Mouse (Mus musculus) MEL (cell line): ENCODE measurements around the gene Corin. TPM values are rescaled to one million over a fixed set of nuclear protein-coding genes. Genes with fewer than 3 reads are reported as not detected.

Experiments
- DNase-seq: peaks from one replicate; pipeline ENCODE4 v3.0.0; 2011; ENCODE audit warnings: low read depth, low spot score
- H3K27ac ChIP-seq: 2 replicates; pipeline ENCODE4 v1.5.1; 2012; ENCODE audit warnings: low read depth, mild to moderate bottlenecking, control low read depth, low read length, moderate library complexity; ENCODE audit not compliant: control insufficient read depth
- H3K27me3 ChIP-seq, 2 experiments: fragments of 150-350 bp in 1 of 2; sonication (generic) in 1 of 2; 2 replicates each; pipeline ENCODE4 v1.6.1; 2012; ENCODE audit warnings: low read length in 2 of 2, mild to moderate bottlenecking in 2 of 2, improper control_type of control experiment in 1 of 2, moderate library complexity in 1 of 2; ENCODE audit not compliant: insufficient read depth in 2 of 2, control insufficient read depth in 1 of 2
- H3K36me3 ChIP-seq, 2 experiments: 2 replicates each; pipeline ENCODE4 v1.6.1; 2012 to 2014; ENCODE audit warnings: low read length in 2 of 2, improper control_type of control experiment in 1 of 2, inconsistent platforms in 1 of 2, mild to moderate bottlenecking in 1 of 2; ENCODE audit not compliant: insufficient read depth in 2 of 2, control insufficient read depth in 1 of 2
- H3K4me1 ChIP-seq, 2 experiments: fragments of 150-350 bp in 1 of 2; sonication (generic) in 1 of 2; 2 replicates each; pipeline ENCODE4 v1.6.1; 2012; ENCODE audit warnings: low read length in 2 of 2, improper control_type of control experiment in 1 of 2, mild to moderate bottlenecking in 1 of 2; ENCODE audit not compliant: insufficient read depth in 2 of 2, control insufficient read depth in 1 of 2
- H3K4me3 ChIP-seq, 2 experiments: fragments of 150-350 bp in 1 of 2; sonication (generic) in 1 of 2; 2 replicates each; pipeline ENCODE4 v1.5.1; 2012; ENCODE audit warnings: low read depth in 2 of 2, low read length in 2 of 2, mild to moderate bottlenecking in 2 of 2, moderate library complexity in 2 of 2, control low read depth in 1 of 2, improper control_type of control experiment in 1 of 2; ENCODE audit not compliant: control insufficient read depth in 1 of 2, insufficient read depth in 1 of 2
- H3K79me2 ChIP-seq: 2 replicates; pipeline ENCODE4 v1.6.1; 2012; ENCODE audit warnings: mild to moderate bottlenecking, low read length, moderate library complexity; ENCODE audit not compliant: control insufficient read depth, poor library complexity, insufficient read depth
- H3K9ac ChIP-seq: 2 replicates; pipeline ENCODE4 v1.6.1; 2012; ENCODE audit warnings: low read depth, mild to moderate bottlenecking, control low read depth, low read length, moderate library complexity; ENCODE audit not compliant: control insufficient read depth, poor library complexity, severe bottlenecking
- H3K9me3 ChIP-seq: fragments of 150-350 bp; sonication (generic); replicated peaks from 2 replicates; pipeline ENCODE4 v1.6.1; 2012; ENCODE audit warnings: mild to moderate bottlenecking, low read length, improper control_type of control experiment, moderate library complexity; ENCODE audit not compliant: insufficient read depth
- CHD1 ChIP-seq: IDR thresholded peaks from 2 replicates; pipeline ENCODE4 v1.6.1; 2012; ENCODE audit warnings: low read depth, mild to moderate bottlenecking, inconsistent platforms, low read length, improper control_type of control experiment
- CTCF ChIP-seq, 3 experiments: IDR thresholded peaks in 2 of 3; conservative IDR thresholded peaks in 1 of 3; 2 replicates each; pipeline ENCODE4 v1.5.1; 2011 to 2012; ENCODE audit warnings: low read length in 3 of 3, low read depth in 2 of 3, mild to moderate bottlenecking in 2 of 3, improper control_type of control experiment in 1 of 3, inconsistent platforms in 1 of 3, mixed read lengths in 1 of 3, moderate library complexity in 1 of 3; ENCODE audit not compliant: control insufficient read depth in 1 of 3, insufficient read depth in 1 of 3, poor library complexity in 1 of 3, severe bottlenecking in 1 of 3
- ETS1 ChIP-seq: IDR thresholded peaks from 2 replicates; pipeline ENCODE4 v1.6.1; 2012; ENCODE audit warnings: low read depth, mild to moderate bottlenecking, inconsistent platforms, low read length, improper control_type of control experiment, moderate library complexity
- GABPA ChIP-seq: IDR thresholded peaks from 2 replicates; pipeline ENCODE4 v1.6.1; 2012; ENCODE audit warnings: low read depth, mild to moderate bottlenecking, inconsistent platforms, low read length, improper control_type of control experiment, moderate library complexity
- JUND ChIP-seq: IDR thresholded peaks from 2 replicates; pipeline ENCODE4 v1.6.1; 2011; ENCODE audit warnings: low read depth, mild to moderate bottlenecking, improper control_type of control experiment, low read length
- MAX ChIP-seq: IDR thresholded peaks from 2 replicates; pipeline ENCODE4 v1.6.1; 2011; ENCODE audit warnings: low read length, improper control_type of control experiment
- MAZ ChIP-seq: IDR thresholded peaks from 2 replicates; pipeline ENCODE4 v1.6.1; 2012; ENCODE audit warnings: low read depth, mild to moderate bottlenecking, inconsistent platforms, low read length, improper control_type of control experiment
- MEF2A ChIP-seq: IDR thresholded peaks from 2 replicates; pipeline ENCODE4 v1.6.1; 2014; ENCODE audit warnings: low read depth, mild to moderate bottlenecking, inconsistent platforms, low read length, improper control_type of control experiment; ENCODE audit not compliant: poor library complexity, insufficient replicate concordance, severe bottlenecking; ENCODE audit errors: extremely low read depth
- MYC ChIP-seq: IDR thresholded peaks from 2 replicates; pipeline ENCODE4 v1.6.1; 2011; ENCODE audit warnings: low read depth, mild to moderate bottlenecking, low read length, improper control_type of control experiment, moderate library complexity
- POLR2AphosphoS5 ChIP-seq: IDR thresholded peaks from 2 replicates; pipeline ENCODE4 v1.6.1; 2012; ENCODE audit warnings: low read depth, borderline replicate concordance, mild to moderate bottlenecking, inconsistent platforms, low read length, moderate library complexity, mixed read lengths
- TAL1 ChIP-seq: IDR thresholded peaks from 2 replicates; pipeline ENCODE4 v1.6.1; 2012; ENCODE audit warnings: mild to moderate bottlenecking, inconsistent platforms, low read length, moderate library complexity, mixed read lengths
- TBP ChIP-seq: IDR thresholded peaks from 2 replicates; pipeline ENCODE4 v1.8.0; 2011; ENCODE audit warnings: low read depth, low read length, improper control_type of control experiment
- TCF12 ChIP-seq: IDR thresholded peaks from 2 replicates; pipeline ENCODE4 v1.6.1; 2014; ENCODE audit warnings: low read depth, mild to moderate bottlenecking, inconsistent platforms, low read length, improper control_type of control experiment, moderate library complexity
- USF2 ChIP-seq, 2 experiments: IDR thresholded peaks; 2 replicates each; pipeline ENCODE4 v1.6.1; 2011 to 2012; ENCODE audit warnings: improper control_type of control experiment in 2 of 2, low read length in 2 of 2, borderline replicate concordance in 1 of 2, inconsistent platforms in 1 of 2, low read depth in 1 of 2, mild to moderate bottlenecking in 1 of 2; ENCODE audit not compliant: insufficient read depth in 1 of 2
- ZC3H11A ChIP-seq: IDR thresholded peaks from 2 replicates; pipeline ENCODE4 v1.6.1; 2012; ENCODE audit warnings: low read depth, mild to moderate bottlenecking, inconsistent platforms, low read length, improper control_type of control experiment
- polyA plus RNA-seq, 2 experiments: library from polyadenylated mRNA; stranded (reverse) in 1 of 2; unstranded in 1 of 2; fragments of >175 nt in 1 of 2; fragments of >200 nt in 1 of 2; gene quantifications; 2 replicates each; pipeline versions ENCODE4 v1.2.1 to v1.2.4; 2012; ENCODE audit warnings: low replicate concordance in 2 of 2, low read depth in 1 of 2; ENCODE audit not compliant: insufficient read length in 2 of 2, insufficient read depth in 1 of 2, missing spikeins in 1 of 2
- total RNA-seq: library from RNA; depleted of rRNA; stranded (reverse); fragments of 300-350 nt; gene quantifications from 2 replicates; pipeline ENCODE4 v1.2.3, GENCODE M21; 2012

Corin gene
- total and polyA plus RNA-seq, 3 experiments, result not detected

- Histone ChIP-seq H3K27ac (no peak overlapping the region), H3K36me3 (no peaks in the 10 kb centered on the region), H3K27me3 (no peaks in the 10 kb centered on the region; a peak in 1 of 4 replicates), H3K4me1 (no peaks in the 10 kb centered on the region), H3K79me2 (no peaks in the 10 kb centered on the region), H3K9me3 (no peaks in the 10 kb centered on the region), H3K9ac (no peak overlapping the region), H3K4me3 (no peak overlapping the region)
- DNase-seq, result no peak
- TF ChIP-seq JUND (no peak), ETS1 (no peak), GABPA (no peak), TCF12 (no peak), ZC3H11A (no peak), MYC (no peak), MAZ (no peak), USF2 (IDR thresholded peaks at IDR 0.05; ENCODE audit: borderline replicate concordance in 1 of 2, insufficient read depth in 1 of 2, low read depth in 1 of 2, low read length in 2 of 2) (no peak), POLR2AphosphoS5 (no peak)
Measured at GRCm38 (mm10) chr5:72448846-72449245, 55.4 kb downstream of the Corin start.

DNA sequence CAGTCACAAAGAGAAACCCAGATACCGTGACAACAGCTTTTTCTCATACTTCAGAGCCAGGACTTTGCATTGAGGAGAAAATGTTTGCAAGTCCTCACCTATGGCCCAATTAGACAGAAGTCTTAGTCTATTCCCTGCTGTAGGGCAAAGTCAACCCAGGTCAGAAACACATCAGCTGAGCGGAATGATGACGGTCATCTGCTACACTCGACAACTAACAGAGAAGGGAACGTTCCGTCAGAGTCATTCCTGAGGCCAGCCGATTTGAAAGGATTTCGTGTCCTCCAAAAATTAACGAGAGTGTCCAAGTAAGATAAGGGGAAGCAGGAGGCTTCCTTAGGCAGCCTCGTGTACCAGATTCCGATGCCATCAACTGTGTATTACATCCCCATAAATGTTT lies 58.2 kb downstream of the Corin start:
- H3K79me2 ChIP-seq, result no peaks in the 10 kb centered on the region
- no peak overlapping the region for H3K9ac ChIP-seq
- no peak overlapping the region for H3K4me3 ChIP-seq

GRCm38 (mm10) chr5:72443946-72444345 lies 60.3 kb downstream of the Corin start:
- peak; percentile 5 for DNase-seq
- Histone ChIP-seq H3K4me1 (no peaks in the 10 kb centered on the region), H3K27me3 (no peaks in the 10 kb centered on the region), H3K27ac (no peak overlapping the region), H3K79me2 (no peaks in the 10 kb centered on the region), H3K36me3 (no peaks in the 10 kb centered on the region), H3K4me3 (no peak overlapping the region), H3K9ac (no peak overlapping the region), H3K9me3 (no peaks in the 10 kb centered on the region)
- TF ChIP-seq ZC3H11A (no peak), TAL1 (no peak), CTCF (IDR thresholded peaks at IDR 0.05 in 2 of 3, conservative IDR thresholded peaks at IDR 0.05 in 1 of 3; ENCODE audit: control insufficient read depth in 1 of 3, insufficient read depth in 1 of 3, low read depth in 2 of 3, low read length in 3 of 3, poor library complexity in 1 of 3, severe bottlenecking in 1 of 3) (peak in 1 of 3 experiments; percentile 17; a peak in 1 of 6 replicates), MEF2A (no peak), TBP (no peak), MAX (no peak)

More for the DNA sequence above, 58.2 kb downstream of the Corin start:
- TF ChIP-seq CHD1 (no peak), JUND (no peak), MEF2A (no peak), MAZ (no peak)
- Histone ChIP-seq H3K4me1 (no peaks in the 10 kb centered on the region), H3K27me3 (no peaks in the 10 kb centered on the region), H3K27ac (no peak overlapping the region), H3K36me3 (no peaks in the 10 kb centered on the region), H3K9me3 (no peaks in the 10 kb centered on the region)
- no peak for DNase-seq
